Mouse (Mus musculus) inflammation-experienced regulatory T-cells, adult 6 months (primary cell): ENCODE measurements around the gene Zfp804b. TPM values are rescaled to one million over a fixed set of nuclear protein-coding genes. Genes with fewer than 3 reads are reported as not detected.
"Not testable (repeated sequence)": the region's sequence is repeated elsewhere in the genome, so short reads cannot be mapped to it uniquely, and the experiment has no call there.

Source experiments
- ATAC-seq: one replicate; pipeline ENCODE4 v1.8.0; 2017
- polyA plus RNA-seq, 3 experiments: library from polyadenylated mRNA; unstranded; fragments of 100-300 nt; shearing (Covaris generic); gene quantifications; one replicate each; pipeline ENCODE4 v1.2.1; 2017

The Zfp804b gene
- not detected for polyA plus RNA-seq

DNA sequence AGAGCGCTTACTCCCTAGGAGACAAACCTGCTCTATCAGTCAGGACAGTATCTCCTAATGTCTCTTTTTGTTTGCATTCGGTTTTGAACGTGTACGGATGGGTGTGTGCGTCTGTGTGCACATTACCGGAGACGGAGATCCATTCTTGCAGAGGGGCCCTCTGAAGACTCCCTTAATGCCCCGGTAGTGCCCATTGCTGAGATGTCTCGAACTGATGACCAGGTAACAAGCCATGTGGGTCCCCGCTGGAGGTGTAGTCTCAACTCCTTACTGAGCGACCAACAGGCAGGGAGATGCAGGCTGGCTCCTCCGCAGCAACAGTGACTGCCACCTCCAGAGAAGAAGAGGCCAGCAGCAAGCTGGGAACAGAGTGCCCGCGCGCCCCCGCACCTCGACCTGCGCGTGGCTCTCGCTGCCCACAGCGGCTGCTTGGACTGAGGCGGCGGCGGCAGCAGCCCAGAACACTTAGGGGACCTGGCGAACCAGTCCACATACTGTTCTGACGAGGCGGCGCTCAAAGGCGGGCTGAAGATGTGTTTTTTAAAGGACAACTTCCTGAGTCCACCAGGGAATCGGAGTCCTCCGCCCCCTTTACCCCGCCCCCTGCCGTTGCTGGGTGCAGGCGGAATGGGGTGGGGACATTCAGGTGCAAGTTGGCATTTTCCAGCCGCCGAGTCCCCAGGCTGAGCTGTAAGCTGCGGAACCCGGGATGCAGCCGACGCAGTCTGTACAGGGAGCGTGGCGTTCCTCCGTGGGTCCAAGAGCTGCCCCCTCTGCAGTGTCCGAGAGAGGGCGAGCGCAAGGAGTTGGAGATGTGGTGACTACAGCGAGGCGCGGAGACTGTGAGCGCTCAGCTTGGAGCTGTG, at the start of gene Zfp804b:
TSS of gene Zfp804b (minus strand) at position 612 of the 866 bp plus-strand sequence.
- no peak for ATAC-seq

DNA sequence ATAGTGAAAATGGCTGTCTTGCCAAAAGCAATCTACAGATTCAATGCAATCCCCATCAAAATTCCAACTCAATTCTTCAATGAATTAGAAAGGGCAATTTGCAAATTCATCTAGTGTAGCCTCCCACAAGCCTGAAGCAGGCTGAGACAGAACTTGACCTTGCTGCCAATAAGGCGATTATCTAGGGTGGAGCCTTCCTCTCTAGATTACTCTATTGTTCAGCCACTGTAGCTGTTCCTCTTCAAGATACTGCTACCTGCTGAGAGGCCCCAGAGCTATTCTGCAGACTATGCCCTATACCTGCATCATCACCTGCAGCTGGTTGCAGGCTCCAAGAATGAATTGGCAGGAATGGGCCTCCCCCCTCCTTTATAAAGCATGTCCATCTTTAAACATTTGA, 20.1 kb upstream of the Zfp804b start:
- not testable (repeated sequence) for ATAC-seq

GRCm38 (mm10) chr5:7345011-7345389, 444 bp upstream of the Zfp804b start:
- no peak for ATAC-seq

- no peak for ATAC-seq
Measured at GRCm38 (mm10) chr5:7325594-7325993, 19.0 kb downstream of the Zfp804b start.

DNA sequence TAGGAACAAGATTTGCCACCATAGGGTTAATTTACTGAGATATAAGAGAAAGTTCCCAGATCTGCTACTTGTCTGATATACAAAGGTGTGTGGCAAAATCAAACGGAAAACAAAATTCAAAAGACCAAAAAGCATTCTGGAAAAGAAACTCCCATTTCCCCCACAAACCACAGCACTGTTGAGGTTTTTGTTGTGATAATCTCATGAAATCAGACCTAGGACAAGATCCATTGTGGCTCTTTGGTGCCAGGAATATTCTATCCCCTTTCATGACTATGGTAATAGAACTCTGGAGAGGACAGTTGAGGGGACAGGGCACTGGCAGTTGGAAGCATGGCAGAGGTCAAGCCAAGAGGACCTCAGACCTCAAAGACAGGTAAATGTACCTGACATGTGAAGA, 40.7 kb downstream of the Zfp804b start, which contains the start of gene Tex47:
TSS of gene Tex47 (plus strand) at position 301 of the 400 bp plus-strand sequence.
- no peak for ATAC-seq

GRCm38 (mm10) chr5:7302969-7303368, 41.6 kb downstream of the Zfp804b start:
- no peak for ATAC-seq

- ATAC-seq: no peak
Measured at GRCm38 (mm10) chr5:7284336-7284735, 60.2 kb downstream of the Zfp804b start.

DNA sequence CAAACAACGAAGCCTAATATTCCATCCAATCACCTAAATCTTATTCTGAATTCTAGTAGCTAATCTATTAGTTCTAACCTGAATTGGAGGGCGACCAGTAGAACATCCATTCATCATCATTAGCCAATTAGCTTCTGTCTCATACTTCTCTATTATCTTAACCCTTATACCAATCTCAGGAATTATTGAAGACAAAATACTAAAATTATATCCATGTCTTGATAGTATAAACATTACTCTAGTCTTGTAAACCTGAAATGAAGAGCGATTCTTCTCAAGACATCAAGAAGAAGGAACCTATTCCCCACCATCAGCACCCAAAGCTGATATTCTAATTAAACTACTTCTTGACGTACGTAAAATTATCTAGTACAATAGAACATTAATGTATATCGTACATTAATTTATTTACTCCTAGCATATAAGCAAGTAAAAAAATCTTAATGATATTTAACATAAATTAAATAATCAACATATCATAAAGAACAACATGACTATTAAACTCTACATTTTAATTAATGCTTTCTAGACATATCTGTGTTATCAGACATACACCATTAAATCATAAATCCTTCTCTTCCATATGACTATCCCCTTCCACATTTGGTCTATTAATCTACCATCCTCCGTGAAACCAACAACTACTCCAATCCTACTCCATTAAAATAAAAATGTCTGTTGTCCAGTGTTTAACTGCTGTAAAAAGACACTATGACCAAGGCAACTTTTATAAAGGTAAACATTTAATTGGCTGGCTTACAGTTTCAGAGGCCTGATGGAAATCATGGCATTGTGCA, 67.7 kb downstream of the Zfp804b start:
- ATAC-seq: peak; percentile 99

DNA sequence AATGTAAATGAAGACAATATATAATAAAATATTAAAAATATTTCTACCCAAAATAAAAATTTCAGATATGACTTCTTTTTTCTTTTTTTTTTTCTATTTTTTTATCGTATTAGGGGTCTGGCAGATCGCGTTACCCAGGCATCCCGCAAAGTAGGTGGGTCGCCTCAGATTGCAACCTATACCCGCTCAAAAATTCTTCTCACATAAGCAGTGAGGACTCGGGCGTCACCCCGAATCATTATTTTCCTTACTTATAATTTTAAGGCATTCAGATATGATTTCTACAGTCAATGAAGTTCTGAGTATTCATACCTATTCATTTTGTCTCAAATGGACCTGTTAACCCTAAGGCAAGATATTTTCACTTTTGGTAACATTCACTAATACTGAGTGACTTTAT, 167.0 kb downstream of the Zfp804b start:
- no peak for ATAC-seq

GRCm38 (mm10) chr5:7139658-7140057, 204.9 kb downstream of the Zfp804b start:
- ATAC-seq: no peak

DNA sequence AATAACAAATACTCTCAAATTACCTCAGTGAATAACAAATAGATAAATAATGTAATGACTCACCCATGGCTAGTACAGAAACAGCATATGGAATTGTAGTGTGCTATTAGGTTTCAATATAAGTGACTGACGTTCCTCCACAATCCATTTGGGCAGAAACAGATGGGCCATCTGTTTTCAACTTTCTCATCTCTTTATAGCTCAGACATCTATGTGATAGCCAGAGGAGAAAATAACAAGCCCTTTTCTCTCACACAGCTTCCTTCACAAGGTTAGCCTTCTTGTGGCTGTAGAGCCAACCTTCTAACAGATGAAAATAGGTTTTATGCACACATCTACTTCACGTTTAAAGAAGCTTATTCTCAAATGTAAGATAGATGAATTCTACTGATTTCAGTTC, 242.2 kb downstream of the Zfp804b start:
- ATAC-seq: no peak

GRCm38 (mm10) chr5:7073936-7074631, 270.5 kb downstream of the Zfp804b start:
- ATAC-seq: no peak

DNA sequence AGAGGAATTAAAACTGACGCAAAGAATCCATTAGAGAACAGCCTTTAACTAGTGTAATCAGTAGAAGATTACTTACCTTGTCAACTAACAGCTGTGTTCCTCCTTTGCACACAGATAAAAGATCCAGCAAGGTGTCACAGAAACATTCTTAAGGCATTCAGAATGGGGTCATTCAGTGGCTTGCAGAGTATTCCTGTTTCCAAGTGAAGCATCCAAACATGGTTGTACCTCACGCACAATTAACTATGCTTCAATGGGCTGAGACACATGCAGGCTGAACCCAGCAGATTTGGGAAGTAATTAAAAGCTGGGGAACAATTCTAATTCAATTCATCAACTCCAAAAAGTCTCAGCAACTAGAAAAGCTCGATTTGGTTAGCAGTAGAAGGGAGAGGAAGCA, 337.1 kb downstream of the Zfp804b start:
- ATAC-seq: no peak

DNA sequence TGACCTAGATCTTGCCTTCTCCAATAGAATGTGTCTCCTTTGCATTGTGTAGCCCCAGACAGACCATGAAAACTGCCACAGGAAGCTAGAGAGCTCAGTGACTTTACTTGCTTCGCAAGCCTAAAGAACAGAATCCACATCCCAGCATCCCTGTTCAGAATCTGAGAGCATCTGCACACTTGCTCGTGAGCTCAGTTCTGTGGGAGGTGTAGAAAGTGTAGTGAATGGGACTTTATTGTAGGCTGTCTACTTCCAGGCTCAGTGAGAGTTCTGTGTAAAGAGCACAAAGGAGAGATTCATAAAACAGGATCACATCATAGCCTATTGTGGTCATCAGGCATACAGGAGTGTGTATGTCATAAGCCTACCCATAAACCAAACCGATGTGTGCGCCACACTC, 360.6 kb downstream of the Zfp804b start:
- ATAC-seq: no peak

DNA sequence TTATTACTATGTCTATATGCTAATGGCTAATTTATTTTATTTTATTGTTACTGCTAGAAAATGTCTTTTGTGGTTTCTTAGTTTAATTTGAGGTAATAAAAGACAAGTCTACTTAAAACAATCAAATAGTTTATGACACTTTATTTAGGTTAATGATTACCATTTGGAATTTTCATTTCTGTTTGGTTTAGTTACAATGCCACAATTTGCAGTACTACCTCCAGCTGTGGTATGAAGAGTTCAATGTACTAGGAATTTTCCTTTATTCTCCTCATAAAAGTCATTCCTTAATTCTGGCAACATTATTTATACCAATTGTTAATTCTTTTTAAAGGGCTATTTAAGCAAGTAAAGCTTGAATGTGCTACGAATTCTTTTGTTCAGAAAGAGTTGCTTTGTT, 409.7 kb downstream of the Zfp804b start:
- no peak for ATAC-seq

GRCm38 (mm10) chr5:6911290-6911689, 433.3 kb downstream of the Zfp804b start:
- no peak for ATAC-seq

- no peak for ATAC-seq
Measured at GRCm38 (mm10) chr5:6881396-6881795, 463.2 kb downstream of the Zfp804b start.

DNA sequence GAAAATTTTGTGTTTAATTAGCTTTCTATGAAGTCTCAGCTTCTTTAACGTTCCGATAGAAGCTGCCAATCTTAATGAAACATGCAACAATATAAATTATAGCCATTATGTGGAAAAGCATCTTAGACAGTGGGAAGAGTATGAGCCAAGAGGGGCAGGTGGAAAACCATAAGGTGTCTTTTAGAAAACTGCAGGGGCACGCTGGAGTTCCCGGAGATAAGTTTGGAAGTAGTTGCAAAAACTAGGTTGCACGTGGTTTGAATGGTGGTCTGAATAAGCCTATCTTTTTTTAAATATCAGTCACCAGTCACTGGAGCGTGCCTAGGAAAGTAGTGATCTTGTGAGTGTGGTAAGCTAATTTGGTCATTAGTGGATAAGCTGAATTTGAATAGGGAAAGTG, 473.0 kb downstream of the Zfp804b start:
- ATAC-seq: no peak

DNA sequence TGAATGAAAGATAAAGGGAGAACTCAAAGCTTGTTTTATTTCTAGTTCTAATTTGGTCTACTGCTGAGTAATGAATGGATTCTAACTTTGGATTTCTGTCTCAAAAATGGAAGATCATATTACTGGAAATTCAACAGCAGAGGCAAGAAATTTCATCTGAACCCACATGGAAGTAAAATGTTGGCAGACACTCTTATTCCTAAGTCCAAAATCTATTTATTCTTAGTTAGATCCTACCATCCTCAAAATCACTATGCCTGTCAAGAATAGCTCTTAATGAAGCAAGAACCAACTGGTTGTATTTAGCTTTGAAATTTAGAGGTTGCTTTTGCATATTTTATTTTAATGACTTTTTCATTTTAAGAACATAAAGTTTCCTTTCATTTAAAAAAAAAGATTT, 473.6 kb downstream of the Zfp804b start:
- ATAC-seq: no peak

DNA sequence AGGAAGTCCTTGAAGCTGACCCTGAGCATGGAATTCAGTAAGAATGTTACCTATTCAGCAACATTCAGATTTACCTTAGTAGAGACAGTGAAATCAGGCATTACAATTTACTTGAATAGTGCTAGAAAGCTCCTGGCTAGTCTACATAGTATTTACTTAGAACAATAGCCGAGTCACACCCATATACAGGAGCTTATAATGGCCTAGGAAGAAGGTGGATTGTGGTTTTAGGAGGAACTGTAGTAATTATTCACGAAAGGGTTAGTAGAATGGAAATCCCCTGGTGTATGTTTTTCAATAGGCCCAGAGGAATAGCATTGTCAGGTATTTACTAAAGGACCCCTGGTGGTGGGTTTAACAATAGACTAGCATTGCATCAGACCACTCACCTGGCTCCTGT, 549.2 kb downstream of the Zfp804b start:
- no peak for ATAC-seq

- ATAC-seq: no peak
Measured at GRCm38 (mm10) chr5:6769357-6769892, 575.1 kb downstream of the Zfp804b start.
